Mouse (Mus musculus) G1E-ER4 (cell line): Measurements from ENCODE around the gene Tbc1d19. TPM values are rescaled to one million over a fixed set of nuclear protein-coding genes. Genes with fewer than 3 reads are reported as not detected.

Source experiments
- GATA1 ChIP-seq: IDR thresholded peaks from one replicate; pipeline ENCODE4 v1.8.0; 2012; ENCODE audit warnings: low read length, inconsistent platforms
- polyA plus RNA-seq: library from polyadenylated mRNA; stranded (reverse); fragments of >175 nt; gene quantifications from 2 replicates; pipeline ENCODE4 v1.2.3, GENCODE M21; 2012

Tbc1d19 gene
- polyA plus RNA-seq, 1 experiment, result 5.3 TPM

GRCm38 (mm10) chr5:53871665-53872312, 62.4 kb downstream of the Tbc1d19 start:
- no peak for TF ChIP-seq GATA1

GRCm38 (mm10) chr5:53874966-53875365, 65.6 kb downstream of the Tbc1d19 start:
- TF ChIP-seq GATA1, result no peak

DNA sequence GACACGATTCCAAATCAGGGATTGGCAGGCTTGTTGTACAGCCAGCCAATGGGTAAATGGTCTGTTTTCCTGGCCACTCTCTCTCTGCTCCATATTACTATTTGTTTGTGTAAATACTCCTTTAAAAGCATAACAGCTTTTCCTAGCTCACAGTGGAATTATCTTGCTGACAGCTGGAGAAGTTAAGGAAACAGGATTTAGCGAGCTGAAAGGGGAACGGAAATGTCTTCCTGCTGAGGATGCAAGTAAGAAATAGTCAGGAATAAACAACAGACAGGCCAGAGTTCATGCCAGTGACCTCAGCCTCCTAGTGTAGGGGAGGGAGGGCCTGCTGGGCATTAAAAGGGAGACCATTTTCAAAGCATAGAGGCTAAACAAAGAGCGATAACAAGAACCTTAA, 71.3 kb downstream of the Tbc1d19 start:
- TF ChIP-seq GATA1, result no peak

DNA sequence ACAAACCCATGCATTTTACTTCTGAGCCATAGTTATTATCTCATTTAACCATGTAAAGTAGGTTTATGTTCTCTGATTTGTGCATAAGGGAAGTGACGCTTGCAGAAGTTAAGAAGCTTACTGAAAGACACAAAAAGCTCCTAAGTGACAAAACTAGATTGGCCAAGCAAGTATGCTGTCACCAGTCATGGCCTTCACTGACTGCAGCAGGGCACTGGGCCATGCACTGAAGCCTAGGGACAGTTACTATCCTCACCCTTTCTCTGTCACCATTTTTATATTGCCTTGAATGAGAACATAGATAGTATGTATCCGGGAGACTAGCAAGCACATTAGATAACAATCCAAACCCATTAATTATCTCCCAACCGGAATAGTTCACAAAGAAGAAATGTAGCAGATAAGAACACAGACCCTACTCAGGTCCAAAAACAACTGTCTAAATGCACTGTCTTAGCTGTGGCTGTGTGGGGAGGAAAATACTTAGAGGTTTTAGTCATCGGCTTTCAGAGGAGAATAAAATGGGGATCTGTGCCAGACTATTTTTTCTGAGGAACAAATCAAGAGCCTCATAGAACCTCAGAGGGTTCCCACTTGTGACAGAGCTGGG, 72.1 kb downstream of the Tbc1d19 start:
- no peak for TF ChIP-seq GATA1

- TF ChIP-seq GATA1, result no peak
Measured at GRCm38 (mm10) chr5:53901406-53901805, 92.0 kb downstream of the Tbc1d19 start.

GRCm38 (mm10) chr5:53902757-53903156, 93.4 kb downstream of the Tbc1d19 start:
- no peak for TF ChIP-seq GATA1

GRCm38 (mm10) chr5:53909201-53909600, 99.8 kb downstream of the Tbc1d19 start:
- TF ChIP-seq GATA1, result no peak

DNA sequence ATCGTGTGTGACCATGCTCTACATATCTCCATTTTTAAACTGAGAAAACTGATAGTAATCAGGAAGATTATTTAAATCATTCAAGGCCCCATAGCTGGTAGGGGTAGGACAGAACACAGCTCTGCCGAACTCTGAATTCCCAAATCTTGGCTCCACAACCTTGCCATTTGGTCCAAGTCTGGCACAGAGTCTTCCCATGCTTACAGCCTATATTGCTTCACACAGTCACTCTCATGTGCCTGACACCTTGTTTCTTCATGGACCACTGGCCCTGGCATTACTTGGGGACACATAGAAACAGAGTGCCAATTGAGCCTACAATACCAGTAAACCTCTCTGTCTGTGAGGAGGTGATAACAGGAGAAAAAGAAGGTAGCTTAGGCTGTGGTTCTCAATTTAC, 111.0 kb downstream of the Tbc1d19 start:
- TF ChIP-seq GATA1, result no peak

DNA sequence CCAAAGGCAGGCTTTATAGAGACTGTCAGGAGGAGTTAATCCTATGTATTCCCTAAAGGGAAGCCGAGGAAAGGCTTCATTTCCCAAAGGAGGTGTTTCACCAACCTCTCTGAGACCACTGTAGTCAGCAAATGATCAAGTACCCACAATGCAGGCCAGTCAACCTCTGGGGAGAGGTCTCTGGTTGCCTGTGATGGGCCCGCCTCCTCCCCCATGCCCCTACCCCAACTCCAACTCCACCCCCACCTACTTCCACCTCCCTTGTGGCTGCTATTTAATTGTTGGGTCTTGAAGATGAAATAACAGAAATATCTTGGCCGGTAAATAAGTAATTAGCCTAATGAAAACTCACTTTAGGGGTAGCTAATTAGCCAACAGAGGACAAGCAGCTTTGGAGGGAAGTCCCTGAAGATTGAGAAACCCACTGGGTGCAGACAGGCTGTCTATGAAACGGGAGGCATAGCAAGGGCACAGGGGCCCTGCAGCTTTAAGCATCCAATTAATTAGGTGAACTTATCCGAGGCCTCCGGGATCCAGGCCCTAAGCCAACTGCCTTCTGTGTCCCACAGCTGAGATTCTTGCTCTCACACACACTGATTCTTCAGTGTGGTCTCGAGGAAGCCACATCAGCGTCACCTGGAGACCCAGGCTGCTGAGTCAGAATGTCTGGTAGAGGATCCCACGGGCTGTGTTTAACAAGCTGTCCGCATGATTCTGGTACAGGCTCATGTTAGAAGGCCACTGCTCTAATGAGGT, 112.9 kb downstream of the Tbc1d19 start:
- no peak for TF ChIP-seq GATA1

GRCm38 (mm10) chr5:53924005-53924404, 114.6 kb downstream of the Tbc1d19 start:
- no peak for TF ChIP-seq GATA1

GRCm38 (mm10) chr5:53926301-53926855, 117.0 kb downstream of the Tbc1d19 start:
- no peak for TF ChIP-seq GATA1

DNA sequence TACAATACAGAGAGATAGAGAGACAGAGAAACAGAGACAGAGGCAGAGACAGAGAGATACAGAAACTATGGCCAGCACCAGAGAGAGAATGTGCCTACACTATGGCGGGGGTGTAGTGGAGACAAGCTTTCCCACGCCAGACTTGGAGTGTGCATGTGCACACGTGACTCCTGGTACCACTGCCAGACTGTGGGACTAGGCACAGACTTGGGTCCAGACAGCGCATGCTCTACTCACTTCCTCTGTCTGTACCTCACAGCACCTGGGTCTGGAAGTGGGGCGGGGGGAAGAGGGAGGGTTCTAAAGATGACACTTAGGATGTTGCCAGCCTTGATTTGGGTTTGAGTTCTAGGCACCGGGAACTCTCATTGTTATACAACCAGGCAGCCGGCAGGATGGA, 118.5 kb downstream of the Tbc1d19 start:
- no peak for TF ChIP-seq GATA1

- no peak for TF ChIP-seq GATA1
Measured at GRCm38 (mm10) chr5:53928537-53928936, 119.1 kb downstream of the Tbc1d19 start.

DNA sequence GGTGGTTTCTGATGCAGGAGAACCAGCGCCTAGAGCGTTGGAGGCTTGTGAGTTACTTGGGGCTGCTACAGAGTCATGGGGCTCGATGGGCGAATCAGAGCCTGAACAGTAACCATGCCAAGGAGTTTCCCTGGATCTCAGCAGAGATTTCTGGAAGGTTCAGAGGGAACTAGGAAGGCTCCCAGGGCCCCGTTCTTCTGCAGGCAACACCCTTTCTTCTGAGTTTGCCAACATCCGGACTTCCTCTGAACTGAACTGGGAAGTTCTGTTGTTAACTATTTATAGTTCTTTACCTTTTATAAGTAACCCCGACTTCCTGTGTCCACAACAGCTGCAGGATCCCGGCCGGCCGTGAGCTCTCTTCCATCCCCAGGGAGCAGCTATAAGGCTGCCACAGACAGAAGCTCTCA, 119.8 kb downstream of the Tbc1d19 start:
- TF ChIP-seq GATA1, result no peak

DNA sequence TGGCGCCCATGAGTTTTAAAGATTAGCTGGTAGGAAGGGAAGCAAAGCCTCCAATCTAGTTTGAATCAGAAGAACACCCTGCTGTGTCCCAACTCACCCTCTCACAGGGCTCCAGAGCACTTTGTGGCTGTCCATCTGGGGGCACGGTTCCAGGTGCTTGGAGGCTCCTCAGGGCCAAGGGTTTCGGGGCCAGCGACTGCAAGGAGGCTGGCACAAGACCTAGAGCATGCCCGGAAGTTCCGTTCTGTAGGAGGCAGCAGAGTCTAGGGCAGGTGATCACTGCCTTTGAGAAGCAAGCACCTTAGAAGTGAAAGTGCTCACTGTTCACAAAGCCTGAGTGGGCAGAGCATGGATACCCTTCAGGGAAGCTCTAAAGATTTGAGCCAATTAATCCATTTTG, 120.4 kb downstream of the Tbc1d19 start:
- no peak for TF ChIP-seq GATA1

DNA sequence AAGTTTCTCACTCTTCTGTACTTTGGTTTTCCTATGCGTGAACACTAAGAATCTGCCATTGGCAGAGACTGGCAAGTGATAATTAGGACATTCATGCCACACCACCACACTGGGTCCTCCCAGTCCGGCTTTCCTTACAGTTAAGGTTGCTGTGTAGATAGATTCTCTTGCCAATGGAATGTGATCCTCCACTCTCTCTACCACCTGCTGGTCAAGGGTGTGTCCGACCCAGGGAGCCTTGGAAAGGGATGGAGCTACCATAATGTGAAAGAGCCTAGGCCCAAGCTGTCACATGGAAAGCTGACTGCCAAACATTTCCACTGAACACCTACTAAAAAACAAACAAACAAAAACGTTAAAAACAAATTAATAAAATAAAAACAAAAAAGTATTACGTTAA, 121.6 kb downstream of the Tbc1d19 start:
- TF ChIP-seq GATA1, result no peak
